Mouse (Mus musculus): ENCODE data around the gene U2af2. TPM values are rescaled to one million over a fixed set of nuclear protein-coding genes. Genes with fewer than 3 reads are reported as not detected.

Gene U2af2
- polyA plus RNA-seq, 1 experiment = 437 TPM

GRCm38 (mm10) chr7:5021197-5021596, 40.7 kb upstream of the U2af2 start:
- Histone ChIP-seq H3K27ac (ENCODE audit: control insufficient read depth, insufficient read depth, low read length) (peak overlapping the region; percentile 62; the same call in 1 of the 2 replicates), H3K4me1 (replicated peaks; ENCODE audit: control insufficient read depth, insufficient read depth, low read length) (peaks cover 12% of the 10 kb centered on the region), H3K4me3 (ENCODE audit: control insufficient read depth, insufficient read depth, low read length) (peak overlapping the region; percentile 66), H3K27me3 (ENCODE audit: control insufficient read depth, insufficient read depth, low read length) (no peaks in the 10 kb centered on the region), H3K36me3 (ENCODE audit: control insufficient read depth, insufficient read depth, low read length) (0 out of 2 replicates have a peak, but pooled peaks cover 4% of the 10 kb centered on the region)
- TF ChIP-seq CTCF (IDR thresholded peaks at IDR 0.05; ENCODE audit: borderline replicate concordance, control insufficient read depth, extremely low read depth, insufficient read depth, low read length, poor library complexity) (no peak), POLR2A (IDR thresholded peaks at IDR 0.05; ENCODE audit: control insufficient read depth, extremely low read depth, insufficient read depth, low read length, poor library complexity) (no peak)
- no peak for DNase-seq
- WGBS = 54% methylated on average over 5 of the region's 5 CpGs

- Histone ChIP-seq H3K27ac (ENCODE audit: control insufficient read depth, insufficient read depth, low read length) (no peak overlapping the region), H3K36me3 (ENCODE audit: control insufficient read depth, insufficient read depth, low read length) (peaks cover 46% of the 10 kb centered on the region), H3K27me3 (ENCODE audit: control insufficient read depth, insufficient read depth, low read length) (no peaks in the 10 kb centered on the region), H3K4me3 (ENCODE audit: control insufficient read depth, insufficient read depth, low read length) (no peak overlapping the region), H3K4me1 (replicated peaks; ENCODE audit: control insufficient read depth, insufficient read depth, low read length) (no peaks in the 10 kb centered on the region)
- 97% methylated on average over 22 of the region's 22 CpGs for WGBS
- no peak for DNase-seq
- no peak for TF ChIP-seq POLR2A (IDR thresholded peaks at IDR 0.05; ENCODE audit: control insufficient read depth, extremely low read depth, insufficient read depth, low read length, poor library complexity)
- TF ChIP-seq CTCF (IDR thresholded peaks at IDR 0.05; ENCODE audit: borderline replicate concordance, control insufficient read depth, extremely low read depth, insufficient read depth, low read length, poor library complexity) = no peak
These were observed 32.4 kb upstream of the U2af2 start for GRCm38 (mm10) chr7:5029543-5029942.

GRCm38 (mm10) chr7:5029946-5030345, 32.0 kb upstream of the U2af2 start:
- WGBS = 99% methylated on average over 21 of the region's 21 CpGs
- Histone ChIP-seq H3K27me3 (ENCODE audit: control insufficient read depth, insufficient read depth, low read length) (no peaks in the 10 kb centered on the region), H3K4me3 (ENCODE audit: control insufficient read depth, insufficient read depth, low read length) (no peak overlapping the region), H3K4me1 (replicated peaks; ENCODE audit: control insufficient read depth, insufficient read depth, low read length) (no peaks in the 10 kb centered on the region), H3K27ac (ENCODE audit: control insufficient read depth, insufficient read depth, low read length) (no peak overlapping the region), H3K36me3 (ENCODE audit: control insufficient read depth, insufficient read depth, low read length) (peaks cover 46% of the 10 kb centered on the region)
- DNase-seq = no peak
- TF ChIP-seq POLR2A (IDR thresholded peaks at IDR 0.05; ENCODE audit: control insufficient read depth, extremely low read depth, insufficient read depth, low read length, poor library complexity) (no peak), CTCF (IDR thresholded peaks at IDR 0.05; ENCODE audit: borderline replicate concordance, control insufficient read depth, extremely low read depth, insufficient read depth, low read length, poor library complexity) (no peak)

GRCm38 (mm10) chr7:5030554-5031275, 31.2 kb upstream of the U2af2 start:
- Histone ChIP-seq H3K4me3 (ENCODE audit: control insufficient read depth, insufficient read depth, low read length) (no peak overlapping the region), H3K36me3 (ENCODE audit: control insufficient read depth, insufficient read depth, low read length) (peaks cover 46% of the 10 kb centered on the region), H3K27me3 (ENCODE audit: control insufficient read depth, insufficient read depth, low read length) (no peaks in the 10 kb centered on the region), H3K4me1 (replicated peaks; ENCODE audit: control insufficient read depth, insufficient read depth, low read length) (no peaks in the 10 kb centered on the region), H3K27ac (ENCODE audit: control insufficient read depth, insufficient read depth, low read length) (no peak overlapping the region)
- 98% methylated on average over 63 of the region's 63 CpGs for WGBS
- no peak for DNase-seq
- TF ChIP-seq CTCF (IDR thresholded peaks at IDR 0.05; ENCODE audit: borderline replicate concordance, control insufficient read depth, extremely low read depth, insufficient read depth, low read length, poor library complexity) (no peak), POLR2A (IDR thresholded peaks at IDR 0.05; ENCODE audit: control insufficient read depth, extremely low read depth, insufficient read depth, low read length, poor library complexity) (no peak)

DNA sequence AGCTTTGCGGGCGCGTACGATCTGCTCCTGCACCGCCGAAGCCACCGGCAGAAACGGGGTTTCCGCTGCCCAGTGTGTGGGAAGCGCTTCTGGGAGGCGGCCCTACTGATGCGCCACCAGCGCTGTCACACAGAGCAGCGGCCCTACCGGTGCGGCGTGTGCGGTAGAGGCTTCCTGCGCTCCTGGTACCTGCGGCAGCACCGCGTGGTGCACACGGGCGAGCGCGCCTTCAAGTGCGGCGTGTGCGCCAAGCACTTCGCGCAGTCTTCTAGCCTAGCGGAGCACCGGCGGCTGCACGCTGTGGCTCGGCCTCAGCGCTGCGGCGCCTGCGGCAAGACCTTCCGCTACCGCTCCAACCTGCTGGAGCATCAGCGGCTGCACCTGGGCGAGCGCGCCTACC, 30.4 kb upstream of the U2af2 start:
- H3K36me3 ChIP-seq (ENCODE audit: control insufficient read depth, insufficient read depth, low read length) = peaks cover 46% of the 10 kb centered on the region

GRCm38 (mm10) chr7:5033818-5034217, 28.1 kb upstream of the U2af2 start, which contains the start of gene 4632433K11Rik:
4632433K11Rik (plus strand) TSS chr7:5034118.
- H3K36me3 ChIP-seq (ENCODE audit: control insufficient read depth, insufficient read depth, low read length) = peaks cover 40% of the 10 kb centered on the region
- WGBS = 97% methylated on average over 3 of the region's 3 CpGs
- TF ChIP-seq POLR2A (IDR thresholded peaks at IDR 0.05; ENCODE audit: control insufficient read depth, extremely low read depth, insufficient read depth, low read length, poor library complexity) (no peak), CTCF (IDR thresholded peaks at IDR 0.05; ENCODE audit: borderline replicate concordance, control insufficient read depth, extremely low read depth, insufficient read depth, low read length, poor library complexity) (no peak)
- H3K27ac ChIP-seq (ENCODE audit: control insufficient read depth, insufficient read depth, low read length) = no peak within 1 kb of the TSS
- no peak for DNase-seq
- H3K4me1 ChIP-seq (replicated peaks; ENCODE audit: control insufficient read depth, insufficient read depth, low read length) = peaks cover 2% of the 10 kb centered on the region
- H3K27me3 ChIP-seq (ENCODE audit: control insufficient read depth, insufficient read depth, low read length) = no peaks in the 10 kb centered on the region
- H3K4me3 ChIP-seq (ENCODE audit: control insufficient read depth, insufficient read depth, low read length) = no peak within 1 kb of the TSS

More for the DNA sequence above, 30.4 kb upstream of the U2af2 start:
- Histone ChIP-seq H3K4me3 (ENCODE audit: control insufficient read depth, insufficient read depth, low read length) (no peak overlapping the region), H3K27me3 (ENCODE audit: control insufficient read depth, insufficient read depth, low read length) (no peaks in the 10 kb centered on the region), H3K27ac (ENCODE audit: control insufficient read depth, insufficient read depth, low read length) (no peak overlapping the region), H3K4me1 (replicated peaks; ENCODE audit: control insufficient read depth, insufficient read depth, low read length) (no peaks in the 10 kb centered on the region)
- no peak for DNase-seq
- no peak for TF ChIP-seq POLR2A (IDR thresholded peaks at IDR 0.05; ENCODE audit: control insufficient read depth, extremely low read depth, insufficient read depth, low read length, poor library complexity)
- no peak for TF ChIP-seq CTCF (IDR thresholded peaks at IDR 0.05; ENCODE audit: borderline replicate concordance, control insufficient read depth, extremely low read depth, insufficient read depth, low read length, poor library complexity)
- 98% methylated on average over 46 of the region's 46 CpGs for WGBS
